ENCODE assay signal across 21 mouse cellular contexts in genomic region chr3:79516958-79517357, GRCm38 (mm10). TPM values are rescaled to one million over a fixed set of nuclear protein-coding genes. Genes with fewer than 3 reads are reported as not detected.
DNase-seq lines count a peak whose midpoint lies in the region; ATAC-seq and TF ChIP-seq lines count a peak whose summit lies in the region.
"Had no signal": no experiment of that assay in that cellular context is flagged by ENCODE, and none has a peak within 500 bp of the region (broad histone marks: within the 10 kb centered on the region; RNA-seq: fewer than 3 reads in every experiment).

No protein-coding gene starts in this region.

- H3K9me3 ChIP-seq in heart, embryonic 10.5 days: no peaks in the 10 kb centered on the region
- H3K9me3 ChIP-seq in hindbrain, embryonic 10.5 days: no peaks in the 10 kb centered on the region
- no peaks in the 10 kb centered on the region for H3K9me3 ChIP-seq in hindbrain, embryonic 16.5 days (ENCODE audit: control insufficient read depth, low read length)
- no peaks in the 10 kb centered on the region for H3K9me3 ChIP-seq in E14TG2a.4 (ENCODE audit: low read length)
- no peaks in the 10 kb centered on the region for H3K9me3 ChIP-seq in midbrain, embryonic 11.5 days (ENCODE audit: control insufficient read depth, low read length)
- H3K9me3 ChIP-seq: forebrain, embryonic 15.5 days; hindbrain, embryonic 13.5 days; kidney, embryonic 15.5 days; lung, embryonic 15.5 days; midbrain, embryonic 10.5 days; stomach, embryonic 15.5 days had no signal

- H3K27me3 ChIP-seq in heart, embryonic 10.5 days (ENCODE audit: insufficient read depth, poor library complexity, severe bottlenecking): no peaks in the 10 kb centered on the region
- H3K27me3 ChIP-seq in hindbrain, embryonic 10.5 days (ENCODE audit: insufficient read depth, poor library complexity, severe bottlenecking): no peaks in the 10 kb centered on the region
- H3K27me3 ChIP-seq in hindbrain, embryonic 16.5 days (replicated peaks; ENCODE audit: control insufficient read depth, insufficient read depth, low read length): no peaks in the 10 kb centered on the region
- no peaks in the 10 kb centered on the region for H3K27me3 ChIP-seq in E14TG2a.4 (ENCODE audit: insufficient read depth, low read length)
- no peaks in the 10 kb centered on the region for H3K27me3 ChIP-seq in midbrain, embryonic 11.5 days (ENCODE audit: control insufficient read depth, insufficient read depth, low read length)
- H3K27me3 ChIP-seq: forebrain, embryonic 15.5 days; hindbrain, embryonic 13.5 days; kidney, embryonic 15.5 days; lung, embryonic 15.5 days; Patski; stomach, embryonic 15.5 days had no signal

- H3K4me3 ChIP-seq in heart, embryonic 10.5 days: no peak overlapping the region
- H3K4me3 ChIP-seq in hindbrain, embryonic 10.5 days: no peak overlapping the region
- H3K4me3 ChIP-seq in hindbrain, embryonic 16.5 days (ENCODE audit: low read length): no peak overlapping the region
- H3K4me3 ChIP-seq in E14TG2a.4 (replicated peaks; ENCODE audit: low read length): peak overlapping the region; percentile 55; the same call in 1 of the 2 replicates
- H3K4me3 ChIP-seq in midbrain, embryonic 11.5 days (ENCODE audit: low read depth, low read length): no peak overlapping the region
- H3K4me3 ChIP-seq: forebrain, embryonic 15.5 days; hindbrain, embryonic 13.5 days; kidney, embryonic 15.5 days; lung, embryonic 15.5 days; midbrain, embryonic 10.5 days; stomach, embryonic 15.5 days had no signal

- no peak for TF ChIP-seq CTCF in E14TG2a.4 (conservative IDR thresholded peaks at IDR 0.05; ENCODE audit: low read length)

- no peak overlapping the region for H3K9ac ChIP-seq in hindbrain, embryonic 16.5 days (ENCODE audit: low read depth, low read length)
- H3K9ac ChIP-seq in midbrain, embryonic 11.5 days (ENCODE audit: low read length): no peak overlapping the region
- H3K9ac ChIP-seq: forebrain, embryonic 15.5 days; hindbrain, embryonic 13.5 days; kidney, embryonic 15.5 days; lung, embryonic 15.5 days; stomach, embryonic 15.5 days had no signal

- ATAC-seq in hindbrain, embryonic 16.5 days: no peak
- no peak for ATAC-seq in midbrain, embryonic 11.5 days (ENCODE audit: low FRiP score)
- ATAC-seq: forebrain, embryonic 15.5 days; midbrain, embryonic 16.5 days had no signal

- peaks cover 49% of the 10 kb centered on the region for H3K4me1 ChIP-seq in heart, embryonic 10.5 days
- peaks cover 38% of the 10 kb centered on the region for H3K4me1 ChIP-seq in hindbrain, embryonic 10.5 days (replicated peaks)
- H3K4me1 ChIP-seq in hindbrain, embryonic 16.5 days (ENCODE audit: control insufficient read depth, insufficient read depth, low read depth, low read length): peaks cover 18% of the 10 kb centered on the region
- H3K4me1 ChIP-seq in E14TG2a.4 (replicated peaks; ENCODE audit: low read depth, low read length): peaks cover 40% of the 10 kb centered on the region
- H3K4me1 ChIP-seq in midbrain, embryonic 11.5 days (ENCODE audit: control insufficient read depth, insufficient read depth, low read length): peaks cover 20% of the 10 kb centered on the region

- peak; percentile 53 for DNase-seq in cerebellum, adult 9-10 months
- DNase-seq in cerebellum, adult 18-20 months: no peak
- DNase-seq in heart, embryonic 10.5 days (ENCODE audit: low spot score): no peak
- DNase-seq in heart, postnatal 4 days: no peak
- no peak for DNase-seq in hindbrain, embryonic 10.5 days (ENCODE audit: low spot score)
- DNase-seq in midbrain, embryonic 11.5 days (ENCODE audit: low spot score, missing footprints): no peak
- DNase-seq: adrenal gland, postnatal 10 days; layer of hippocampus, adult 9-11 months; liver; right cerebral cortex, postnatal 25 days; thymus, postnatal 14 days had no signal

- H3K4me2 ChIP-seq in hindbrain, embryonic 16.5 days (ENCODE audit: low read length): no peak overlapping the region
- no peak overlapping the region for H3K4me2 ChIP-seq in midbrain, embryonic 11.5 days
- H3K4me2 ChIP-seq: forebrain, embryonic 15.5 days; hindbrain, embryonic 13.5 days; kidney, embryonic 15.5 days; lung, embryonic 15.5 days; stomach, embryonic 15.5 days had no signal

- H3K27ac ChIP-seq in heart, embryonic 10.5 days: peak overlapping the region; percentile 67; the same call in 1 of the 2 replicates
- H3K27ac ChIP-seq in hindbrain, embryonic 10.5 days: peak overlapping the region; percentile 47; the same call in 1 of the 2 replicates
- no peak overlapping the region for H3K27ac ChIP-seq in hindbrain, embryonic 16.5 days (ENCODE audit: low read depth, low read length)
- no peak overlapping the region for H3K27ac ChIP-seq in midbrain, embryonic 11.5 days (ENCODE audit: low read depth, low read length)
- H3K27ac ChIP-seq: lung, embryonic 15.5 days; stomach, embryonic 15.5 days had no signal

- H3K36me3 ChIP-seq in heart, embryonic 10.5 days: 0 out of 2 replicates have a peak, but pooled peaks cover 2% of the 10 kb centered on the region
- peaks cover 5% of the 10 kb centered on the region; the same call in 1 of the 2 replicates for H3K36me3 ChIP-seq in hindbrain, embryonic 10.5 days
- H3K36me3 ChIP-seq in hindbrain, embryonic 16.5 days (ENCODE audit: control insufficient read depth, insufficient read depth, low read length): no peaks in the 10 kb centered on the region
- peaks cover 26% of the 10 kb centered on the region for H3K36me3 ChIP-seq in E14TG2a.4 (ENCODE audit: insufficient read depth, low read length)
- H3K36me3 ChIP-seq in midbrain, embryonic 11.5 days (ENCODE audit: control insufficient read depth, insufficient read depth, low read length): 0 out of 2 replicates have a peak, but pooled peaks cover 3% of the 10 kb centered on the region
- H3K36me3 ChIP-seq: forebrain, embryonic 15.5 days; lung, embryonic 15.5 days; stomach, embryonic 15.5 days had no signal

- 93% methylated on average over 4 of the region's 4 CpGs for WGBS in heart, embryonic 10.5 days
- 89% methylated on average over 4 of the region's 4 CpGs for WGBS in hindbrain, embryonic 10.5 days
- WGBS in hindbrain, embryonic 16.5 days: 88% methylated on average over 4 of the region's 4 CpGs
- 96% methylated on average over 4 of the region's 4 CpGs for WGBS in midbrain, embryonic 11.5 days

RNA-seq across cellular contexts. Expression of gene Fnip2, which starts 50.6 kb away (rescaled TPM):
- 4.7 and 5.0 TPM in 2 replicates for polyA plus RNA-seq in heart, embryonic 10.5 days (2016; fragmentation: Nextera tagmentation; extraction: Ambion mirVana)
- 10 to 100 TPM; 17.8 to 19.4 TPM for total RNA-seq in heart, postnatal 4 days (2021)
- 5.0 and 5.8 TPM in 2 replicates for polyA plus RNA-seq in hindbrain, embryonic 10.5 days (2016; fragmentation: Nextera tagmentation; extraction: Ambion mirVana)
- 4.5 and 5.5 TPM in 2 replicates for polyA plus RNA-seq in hindbrain, embryonic 16.5 days (2015; fragmentation: Nextera tagmentation; extraction: Ambion mirVana)
- 4.9 and 5.5 TPM in 2 replicates for polyA plus RNA-seq in midbrain, embryonic 11.5 days (2014; fragmentation: Nextera tagmentation; extraction: Ambion mirVana)

Comparison
In these comparisons a context has a peak if more than half of its experiments do, and no peak if none do; other contexts are left out.
1. H3K27ac ChIP-seq: peak in heart, embryonic 10.5 days (single experiment) and hindbrain, embryonic 10.5 days (single experiment); none in hindbrain, embryonic 16.5 days (single experiment) and midbrain, embryonic 11.5 days (single experiment).